Mouse (Mus musculus) testis, postnatal 10 days (tissue): ENCODE data around the gene Syt11.
"Not testable (repeated sequence)": the region's sequence is repeated elsewhere in the genome, so short reads cannot be mapped to it uniquely, and the experiment has no call there.

Source experiments
- DNase-seq: peaks from one replicate; pipeline ENCODE4 v3.0.0; 2021; ENCODE audit warnings: low spot score

The Syt11 gene

GRCm38 (mm10) chr3:88736556-88736955 lies 38.4 kb downstream of the Syt11 start:
- DNase-seq: no peak

- DNase-seq: no peak
Observed at GRCm38 (mm10) chr3:88719098-88719497, 55.9 kb downstream of the Syt11 start.

- no peak for DNase-seq
Observed at GRCm38 (mm10) chr3:88717831-88718230, 57.1 kb downstream of the Syt11 start.

- DNase-seq: no peak
Observed at GRCm38 (mm10) chr3:88717198-88717798, 57.7 kb downstream of the Syt11 start.

- DNase-seq: peak; percentile 95
Observed at GRCm38 (mm10) chr3:88716399-88717197, 58.4 kb downstream of the Syt11 start, which contains the start of gene Rit1. Rit1 (plus strand) TSS chr3:88716838.

GRCm38 (mm10) chr3:88715716-88716115 lies 59.2 kb downstream of the Syt11 start:
- DNase-seq: not testable (repeated sequence)

GRCm38 (mm10) chr3:88714725-88715124 lies 60.2 kb downstream of the Syt11 start:
- DNase-seq: no peak

- no peak for DNase-seq
Observed at GRCm38 (mm10) chr3:88713709-88714108, 61.3 kb downstream of the Syt11 start.

- DNase-seq: no peak
Observed at GRCm38 (mm10) chr3:88701222-88701621, 73.7 kb downstream of the Syt11 start.

- no peak for DNase-seq
Observed at GRCm38 (mm10) chr3:88700247-88700646, 74.7 kb downstream of the Syt11 start.

- DNase-seq: no peak
Observed at GRCm38 (mm10) chr3:88698834-88699233, 76.1 kb downstream of the Syt11 start.

- no peak for DNase-seq
Observed at GRCm38 (mm10) chr3:88698051-88698450, 76.9 kb downstream of the Syt11 start.

GRCm38 (mm10) chr3:88695545-88695944 lies 79.4 kb downstream of the Syt11 start:
- no peak for DNase-seq
